Mouse (Mus musculus) liver, embryonic 16.5 days (tissue): ENCODE measurements around the gene Hist1h3f. TPM values are rescaled to one million over a fixed set of nuclear protein-coding genes. Genes with fewer than 3 reads are reported as not detected.
"Not testable (repeated sequence)": the region's sequence is repeated elsewhere in the genome, so short reads cannot be mapped to it uniquely, and the experiment has no call there.

Experiments
- ATAC-seq: fragments of 200-750 bp; cut with Nextera tagmentation; 2 replicates; pipeline ENCODE4 v1.8.0; 2017; ENCODE audit warnings: low read depth, mild to moderate bottlenecking, moderate number of reproducible peaks, moderate library complexity
- H3K27ac ChIP-seq: fragments of 300-500 bp; sonication (generic); 2 replicates; pipeline ENCODE4 v1.5.1; 2014; ENCODE audit warnings: mild to moderate bottlenecking, low read length
- H3K27me3 ChIP-seq: fragments of 300-500 bp; sonication (generic); 2 replicates; pipeline ENCODE4 v1.6.1; 2014; ENCODE audit warnings: low read depth, low read length, mixed read lengths; ENCODE audit not compliant: control insufficient read depth, insufficient read depth
- H3K36me3 ChIP-seq: fragments of 300-500 bp; sonication (generic); 2 replicates; pipeline ENCODE4 v1.6.1; 2014; ENCODE audit warnings: mild to moderate bottlenecking; ENCODE audit not compliant: control insufficient read depth, insufficient read depth
- H3K4me1 ChIP-seq: fragments of 300-500 bp; sonication (generic); 2 replicates; pipeline ENCODE4 v1.6.1; 2014; ENCODE audit warnings: low read depth, low read length, mixed read lengths; ENCODE audit not compliant: control insufficient read depth
- H3K4me2 ChIP-seq: fragments of 300-500 bp; sonication (generic); 2 replicates; pipeline ENCODE4 v1.6.1; 2014; ENCODE audit warnings: low read depth, low read length, mixed read lengths
- H3K4me3 ChIP-seq: fragments of 300-500 bp; sonication (generic); 2 replicates; pipeline ENCODE4 v1.5.1; 2014; ENCODE audit warnings: low read depth, mild to moderate bottlenecking, low read length
- H3K9ac ChIP-seq: fragments of 300-500 bp; sonication (generic); 2 replicates; pipeline ENCODE4 v1.6.1; 2014; ENCODE audit warnings: low read depth, low read length
- H3K9me3 ChIP-seq: fragments of 300-500 bp; sonication (generic); replicated peaks from 2 replicates; pipeline ENCODE4 v1.6.1; 2016; ENCODE audit warnings: low read length; ENCODE audit not compliant: control insufficient read depth
- WGBS: fragments of 180-500 bp; shearing (Covaris S2); extraction: QIAGEN DNeasy Blood & Tissue Kit; methylation state at CpG from one replicate; pipeline ENCODE4 v1.1.7; 2014; ENCODE audit not compliant: insufficient replicate concordance; 5-methylcytosine and 5-hydroxymethylcytosine counted together
- microRNA-seq: library from miRNA; unstranded; fragments of <30 nt; microRNA quantifications from one replicate; pipeline ENCODE4, GENCODE M21; 2016
- polyA plus RNA-seq: library from polyadenylated mRNA; unstranded; fragments of >200 nt; fragmentation: Nextera tagmentation; extraction: Ambion mirVana; gene quantifications from 2 replicates; pipeline ENCODE4 v1.2.1, GENCODE M21; 2015

Hist1h3f gene
- polyA plus RNA-seq, 1 experiment from 2014 or later, result 1.2 TPM

- H3K4me3 ChIP-seq, H3K4me2 ChIP-seq, H3K27me3 ChIP-seq, H3K36me3 ChIP-seq, H3K9me3 ChIP-seq, H3K27ac ChIP-seq, ATAC-seq, H3K9ac ChIP-seq: not testable (repeated sequence)
- H3K4me1 ChIP-seq, result peaks cover 34% of the 10 kb centered on the region
- 59% methylated on average over 7 of the region's 7 CpGs for WGBS
Observed at GRCm38 (mm10) chr13:23591886-23592285, 48.0 kb downstream of the Hist1h3f start.

GRCm38 (mm10) chr13:23592614-23593013, 48.8 kb downstream of the Hist1h3f start:
- no peaks in the 10 kb centered on the region for H3K9me3 ChIP-seq
- no peaks in the 10 kb centered on the region for H3K27me3 ChIP-seq
- H3K27ac ChIP-seq, result no peak overlapping the region
- H3K36me3 ChIP-seq, result no peaks in the 10 kb centered on the region
- ATAC-seq, result no peak
- 73% methylated on average over 7 of the region's 7 CpGs for WGBS
- H3K4me3 ChIP-seq, result no peak overlapping the region
- H3K4me1 ChIP-seq, result peaks cover 37% of the 10 kb centered on the region
- H3K9ac ChIP-seq, result no peak overlapping the region
- H3K4me2 ChIP-seq, result no peak overlapping the region

DNA sequence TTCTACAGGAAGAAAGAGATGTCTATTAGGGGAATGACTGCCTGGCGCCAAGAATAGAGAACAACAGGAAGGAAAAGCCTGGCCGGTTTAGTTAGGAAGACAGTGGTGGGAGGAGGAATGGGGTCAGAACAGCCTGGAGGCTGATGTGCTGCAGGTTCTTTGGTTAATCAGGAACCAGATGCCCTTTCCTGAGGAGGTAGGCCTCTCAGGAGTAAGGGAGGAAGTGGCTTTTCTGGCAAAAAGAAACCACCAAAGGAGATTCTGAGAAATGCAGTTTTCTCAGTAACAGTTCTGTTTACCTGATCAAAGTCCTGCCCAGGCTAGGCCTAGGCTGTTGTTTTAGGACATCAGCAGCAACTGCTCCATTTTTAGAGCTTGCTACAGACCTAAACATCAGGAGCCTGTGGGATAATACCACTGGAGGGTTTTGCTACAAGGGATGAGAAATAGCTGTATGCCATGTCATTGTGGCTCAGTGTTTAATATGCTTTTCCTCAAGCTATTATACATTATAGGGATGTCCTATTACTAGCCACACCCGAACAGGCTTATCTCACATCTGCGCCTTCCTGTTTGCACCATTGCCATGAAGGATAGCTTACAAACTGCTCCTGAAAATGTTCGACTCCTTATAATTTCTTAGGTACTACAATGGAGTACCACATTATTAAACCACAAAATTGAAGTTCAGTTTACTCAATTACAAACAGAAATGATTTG, 49.4 kb downstream of the Hist1h3f start:
- peak; percentile 39; the same call in 1 of the 2 replicates for ATAC-seq
- peak overlapping the region; percentile 28; the same call in 1 of the 2 replicates for H3K4me2 ChIP-seq
- peaks cover 40% of the 10 kb centered on the region for H3K4me1 ChIP-seq
- H3K36me3 ChIP-seq, result no peaks in the 10 kb centered on the region
- H3K9ac ChIP-seq, result peak overlapping the region; percentile 44
- H3K9me3 ChIP-seq, result no peaks in the 10 kb centered on the region
- WGBS, result 13% methylated on average over 5 of the region's 5 CpGs
- no peaks in the 10 kb centered on the region for H3K27me3 ChIP-seq
- H3K4me3 ChIP-seq, result no peak overlapping the region
- H3K27ac ChIP-seq, result peak overlapping the region; percentile 77

Small RNAs within 50 kb of the gene (microRNA-seq; reads per million reads assigned to microRNA genes)
- gene Gm44297 (not detected), gene Gm44359 (not detected), gene Gm44394 (not detected), gene n-TStga1 (3.4 reads per million, percentile 11 among the genes with 10 or more reads in this experiment)

Other genes with a start within 250 kb of the Hist1h3f start
- 12.0 and 13.1 TPM in 2 replicates for gene Zfp322a, start 174.8 kb upstream of the Hist1h3f start, polyA plus RNA-seq
- gene Abt1, start 120.2 kb upstream of the Hist1h3f start, polyA plus RNA-seq, result 4.5 TPM in 2 replicates
- gene Btn1a1, start 78.2 kb upstream of the Hist1h3f start, polyA plus RNA-seq, result 1.9 and 2.0 TPM in 2 replicates
- gene Btn2a2, start 55.2 kb upstream of the Hist1h3f start, polyA plus RNA-seq, result not detected in 2 replicates
- 5.5 and 9.8 TPM in 2 replicates for gene Hist1h4h, start 13.0 kb upstream of the Hist1h3f start, polyA plus RNA-seq
- gene Hist1h2af, start 10.1 kb upstream of the Hist1h3f start, polyA plus RNA-seq, result 2.0 and 6.7 TPM in 2 replicates
- gene Hist1h3g, start 8.6 kb upstream of the Hist1h3f start, polyA plus RNA-seq, result 11.0 and 14.8 TPM in 2 replicates
- gene Hist1h2bh, start 660 bp upstream of the Hist1h3f start, polyA plus RNA-seq, result 1.1 and 1.8 TPM in 2 replicates
- gene Hist1h4f, start 7.6 kb downstream of the Hist1h3f start, polyA plus RNA-seq, result 2.4 and 2.9 TPM in 2 replicates
- 1.2 and 1.4 TPM in 2 replicates for gene Hist1h1d, start 9.2 kb downstream of the Hist1h3f start, polyA plus RNA-seq
- gene Hist1h3e, start 18.3 kb downstream of the Hist1h3f start, polyA plus RNA-seq, result 3.4 and 4.2 TPM in 2 replicates
- 63.6 and 96.6 TPM in 2 replicates for gene Hist1h2ae, start 27.2 kb downstream of the Hist1h3f start, polyA plus RNA-seq
- 10.6 and 13.5 TPM in 2 replicates for gene Hist1h2bg, start 27.3 kb downstream of the Hist1h3f start, polyA plus RNA-seq
- 3.7 and 5.9 TPM in 2 replicates for gene Hist1h2bf, start 30.1 kb downstream of the Hist1h3f start, polyA plus RNA-seq
- gene Hist1h2ad, start 30.3 kb downstream of the Hist1h3f start, polyA plus RNA-seq, result 2.2 and 3.8 TPM in 2 replicates
- gene Hist1h3d, start 31.7 kb downstream of the Hist1h3f start, polyA plus RNA-seq, result 6.6 and 7.7 TPM in 2 replicates
- gene Hist1h4d, start 37.5 kb downstream of the Hist1h3f start, polyA plus RNA-seq, result 126 and 155 TPM in 2 replicates
- 1.9 and 2.0 TPM in 2 replicates for gene Hist1h2be, start 77.1 kb downstream of the Hist1h3f start, polyA plus RNA-seq
- gene Hist1h1e, start 78.5 kb downstream of the Hist1h3f start, polyA plus RNA-seq, result 23.6 and 27.8 TPM in 2 replicates
- gene Hist1h2ac, start 139.9 kb downstream of the Hist1h3f start, polyA plus RNA-seq, result 1.2 and 1.5 TPM in 2 replicates
- gene Hist1h2bc, start 140.1 kb downstream of the Hist1h3f start, polyA plus RNA-seq, result 202 and 220 TPM in 2 replicates
- gene Hist1h1t, start 151.8 kb downstream of the Hist1h3f start, polyA plus RNA-seq, result 0.13 TPM in 1 of 2 replicates, not detected in the other
- 6.3 and 8.9 TPM in 2 replicates for gene Hist1h4c, start 154.4 kb downstream of the Hist1h3f start, polyA plus RNA-seq
- gene Hfe, start 166.8 kb downstream of the Hist1h3f start, polyA plus RNA-seq, result 16.0 and 16.3 TPM in 2 replicates
- gene Hist1h1c, start 194.8 kb downstream of the Hist1h3f start, polyA plus RNA-seq, result 99.6 and 112 TPM in 2 replicates
- gene Hist1h3c, start 201.6 kb downstream of the Hist1h3f start, polyA plus RNA-seq, result 4.4 and 7.4 TPM in 2 replicates
- gene Hist1h2bb, start 202.7 kb downstream of the Hist1h3f start, polyA plus RNA-seq, result 3.2 and 6.3 TPM in 2 replicates
- 49.0 and 58.5 TPM in 2 replicates for gene Hist1h2ab, start 207.1 kb downstream of the Hist1h3f start, polyA plus RNA-seq
- gene Hist1h3b, start 208.2 kb downstream of the Hist1h3f start, polyA plus RNA-seq, result 14.4 TPM in 2 replicates
- gene Hist1h4b, start 213.0 kb downstream of the Hist1h3f start, polyA plus RNA-seq, result 3.5 and 5.4 TPM in 2 replicates
- gene Hist1h4a, start 217.2 kb downstream of the Hist1h3f start, polyA plus RNA-seq, result 0.48 TPM in 1 of 2 replicates, not detected in the other
- 4.6 and 6.8 TPM in 2 replicates for gene Hist1h3a, start 218.3 kb downstream of the Hist1h3f start, polyA plus RNA-seq
- gene Hist1h1a, start 219.6 kb downstream of the Hist1h3f start, polyA plus RNA-seq, result 2.5 and 3.5 TPM in 2 replicates
- gene Trim38, start 225.9 kb downstream of the Hist1h3f start, polyA plus RNA-seq, result not detected in 2 replicates